Mouse (Mus musculus): ENCODE measurements around the gene Apc2. TPM values are rescaled to one million over a fixed set of nuclear protein-coding genes. Genes with fewer than 3 reads are reported as not detected.

The Apc2 gene
- total and polyA plus RNA-seq, 3 experiments, result 0.07 to 0.13 TPM; not detected in 1

GRCm38 (mm10) chr10:80365736-80366135, 70.0 kb downstream of the Apc2 start:
- DNase-seq (ENCODE audit: extremely low read depth), result no peak
- Histone ChIP-seq H3K27ac (ENCODE audit: insufficient read depth, low read depth) (no peak overlapping the region), H3K4me2 (ENCODE audit: insufficient read depth, low read depth, poor library complexity, severe bottlenecking) (no peak overlapping the region), H3K79me2 (replicated peaks; ENCODE audit: control insufficient read depth, extremely low read depth, insufficient read depth, poor library complexity, severe bottlenecking) (no peaks in the 10 kb centered on the region), H3K9me3 (replicated peaks; ENCODE audit: low read length) (peaks cover 22% of the 10 kb centered on the region), H3K27me3 (replicated peaks) (peaks cover 67% of the 10 kb centered on the region), H3K9ac (ENCODE audit: insufficient read depth, low read depth) (no peak overlapping the region), H3K4me3 (replicated peaks in 1 of 3; ENCODE audit: low read depth in 2 of 3, low read length in 2 of 3, poor library complexity in 1 of 3) (no peak overlapping the region), H3K4me1 (ENCODE audit: control insufficient read depth in 1 of 2, insufficient read depth in 2 of 2) (no peaks in the 10 kb centered on the region), H3K36me3 (replicated peaks in 1 of 2; ENCODE audit: control insufficient read depth in 1 of 2, insufficient read depth in 1 of 2, low read length in 1 of 2) (no peaks in the 10 kb centered on the region)
- dilution Hi-C loops (cut with MboI; ENCODE audit: extremely low pct_ligation_motif_present, extremely low pct_unique_long_range_greater_than_20kb, low sequenced_read_pairs) (no loop called here), in situ Hi-C loops (cut with MboI; ENCODE audit: low pct_ligation_motif_present, low pct_unique_long_range_greater_than_20kb, low sequenced_read_pairs) (no loop called here)
- no peak for TF ChIP-seq TBP (conservative IDR thresholded peaks at IDR 0.05; ENCODE audit: low read depth, low read length)
- TF ChIP-seq CHD1 (IDR thresholded peaks at IDR 0.05; ENCODE audit: low read depth, low read length), result no peak
- no peak for TF ChIP-seq MEF2A (IDR thresholded peaks at IDR 0.05; ENCODE audit: borderline replicate concordance, low read depth, low read length)
- no peak for TF ChIP-seq ETS1 (conservative IDR thresholded peaks at IDR 0.05; ENCODE audit: low read depth, low read length)

Other genes with a start within 250 kb of the Apc2 start
Only the 20 nearest of the 25 such genes appear.
- gene Atp5d, start 157.3 kb upstream of the Apc2 start, total RNA-seq (2012; rRNA removed), result 270 and 326 TPM in 2 replicates
- 85.8 and 106 TPM in 2 replicates for gene Atp5d, start 157.3 kb upstream of the Apc2 start, total RNA-seq (2014; rRNA removed)
- gene Atp5d, start 157.3 kb upstream of the Apc2 start, polyA plus RNA-seq (2012; ENCODE audit: insufficient read length, low read depth), result 306 and 352 TPM in 2 replicates
- gene Cbarp, start 155.1 kb upstream of the Apc2 start, total RNA-seq (2012; rRNA removed), result 2.3 and 2.6 TPM in 2 replicates
- gene Cbarp, start 155.1 kb upstream of the Apc2 start, total RNA-seq (2014; rRNA removed), result 0.09 and 0.19 TPM in 2 replicates
- gene Cbarp, start 155.1 kb upstream of the Apc2 start, polyA plus RNA-seq (2012; ENCODE audit: insufficient read length, low read depth), result 1.7 and 2.4 TPM in 2 replicates
- 11.6 and 16.2 TPM in 2 replicates for gene Midn, start 147.7 kb upstream of the Apc2 start, total RNA-seq (2012; rRNA removed)
- 3.9 and 4.7 TPM in 2 replicates for gene Midn, start 147.7 kb upstream of the Apc2 start, total RNA-seq (2014; rRNA removed)
- 25.2 and 33.2 TPM in 2 replicates for gene Midn, start 147.7 kb upstream of the Apc2 start, polyA plus RNA-seq (2012; ENCODE audit: insufficient read length, low read depth)
- gene Cirbp, start 130.0 kb upstream of the Apc2 start, total RNA-seq (2012; rRNA removed), result 28.3 and 34.4 TPM in 2 replicates
- gene Cirbp, start 130.0 kb upstream of the Apc2 start, total RNA-seq (2014; rRNA removed), result 27.0 and 31.9 TPM in 2 replicates
- gene Cirbp, start 130.0 kb upstream of the Apc2 start, polyA plus RNA-seq (2012; ENCODE audit: insufficient read length, low read depth), result 40.2 and 45.9 TPM in 2 replicates
- gene 1600002K03Rik, start 123.0 kb upstream of the Apc2 start, total RNA-seq (2012; rRNA removed), result 30.5 and 37.7 TPM in 2 replicates
- 34.3 and 40.2 TPM in 2 replicates for gene 1600002K03Rik, start 123.0 kb upstream of the Apc2 start, total RNA-seq (2014; rRNA removed)
- 19.3 and 21.9 TPM in 2 replicates for gene 1600002K03Rik, start 123.0 kb upstream of the Apc2 start, polyA plus RNA-seq (2012; ENCODE audit: insufficient read length, low read depth)
- gene Efna2, start 116.5 kb upstream of the Apc2 start, total RNA-seq (2012; rRNA removed), result 0.63 and 1.5 TPM in 2 replicates
- gene Efna2, start 116.5 kb upstream of the Apc2 start, total RNA-seq (2014; rRNA removed), result 0.23 and 0.34 TPM in 2 replicates
- 0.45 and 0.86 TPM in 2 replicates for gene Efna2, start 116.5 kb upstream of the Apc2 start, polyA plus RNA-seq (2012; ENCODE audit: insufficient read length, low read depth)
- gene Mum1, start 69.5 kb upstream of the Apc2 start, total RNA-seq (2012; rRNA removed), result 35.6 and 44.3 TPM in 2 replicates
- 24.1 and 25.1 TPM in 2 replicates for gene Mum1, start 69.5 kb upstream of the Apc2 start, total RNA-seq (2014; rRNA removed)
- 22.9 and 24.1 TPM in 2 replicates for gene Mum1, start 69.5 kb upstream of the Apc2 start, polyA plus RNA-seq (2012; ENCODE audit: insufficient read length, low read depth)
- gene Ndufs7, start 46.9 kb upstream of the Apc2 start, total RNA-seq (2012; rRNA removed), result 248 and 282 TPM in 2 replicates
- 124 and 154 TPM in 2 replicates for gene Ndufs7, start 46.9 kb upstream of the Apc2 start, total RNA-seq (2014; rRNA removed)
- 222 and 228 TPM in 2 replicates for gene Ndufs7, start 46.9 kb upstream of the Apc2 start, polyA plus RNA-seq (2012; ENCODE audit: insufficient read length, low read depth)
- gene Gamt, start 35.0 kb upstream of the Apc2 start, total RNA-seq (2012; rRNA removed), result 0.30 and 0.38 TPM in 2 replicates
- 0.24 TPM in 1 of 2 replicates, not detected in the other for gene Gamt, start 35.0 kb upstream of the Apc2 start, total RNA-seq (2014; rRNA removed)
- gene Gamt, start 35.0 kb upstream of the Apc2 start, polyA plus RNA-seq (2012; ENCODE audit: insufficient read length, low read depth), result 0.42 TPM in 1 of 2 replicates, not detected in the other
- gene Dazap1, start 34.5 kb upstream of the Apc2 start, total RNA-seq (2012; rRNA removed), result 162 and 172 TPM in 2 replicates
- gene Dazap1, start 34.5 kb upstream of the Apc2 start, total RNA-seq (2014; rRNA removed), result 180 and 187 TPM in 2 replicates
- gene Dazap1, start 34.5 kb upstream of the Apc2 start, polyA plus RNA-seq (2012; ENCODE audit: insufficient read length, low read depth), result 236 and 252 TPM in 2 replicates
- gene Rps15, start 3.5 kb upstream of the Apc2 start, total RNA-seq (2012; rRNA removed), result 4,610 and 5,342 TPM in 2 replicates
- 2,343 and 2,739 TPM in 2 replicates for gene Rps15, start 3.5 kb upstream of the Apc2 start, total RNA-seq (2014; rRNA removed)
- gene Rps15, start 3.5 kb upstream of the Apc2 start, polyA plus RNA-seq (2012; ENCODE audit: insufficient read length, low read depth), result 2,279 and 2,754 TPM in 2 replicates
- 46.8 and 59.7 TPM in 2 replicates for gene 2310011J03Rik, start 24.6 kb downstream of the Apc2 start, total RNA-seq (2012; rRNA removed)
- 35.6 and 37.5 TPM in 2 replicates for gene 2310011J03Rik, start 24.6 kb downstream of the Apc2 start, total RNA-seq (2014; rRNA removed)
- 34.6 and 38.9 TPM in 2 replicates for gene 2310011J03Rik, start 24.6 kb downstream of the Apc2 start, polyA plus RNA-seq (2012; ENCODE audit: insufficient read length, low read depth)
- 1.1 and 1.3 TPM in 2 replicates for gene Pcsk4, start 33.5 kb downstream of the Apc2 start, total RNA-seq (2012; rRNA removed)
- gene Pcsk4, start 33.5 kb downstream of the Apc2 start, total RNA-seq (2014; rRNA removed), result not detected in 2 replicates
- 0.46 TPM in 1 of 2 replicates, not detected in the other for gene Pcsk4, start 33.5 kb downstream of the Apc2 start, polyA plus RNA-seq (2012; ENCODE audit: insufficient read length, low read depth)
- 1.7 and 5.0 TPM in 2 replicates for gene Reep6, start 34.0 kb downstream of the Apc2 start, total RNA-seq (2012; rRNA removed)
- gene Reep6, start 34.0 kb downstream of the Apc2 start, total RNA-seq (2014; rRNA removed), result 0.20 and 0.48 TPM in 2 replicates
- 5.2 and 7.5 TPM in 2 replicates for gene Reep6, start 34.0 kb downstream of the Apc2 start, polyA plus RNA-seq (2012; ENCODE audit: insufficient read length, low read depth)
- 0.38 and 0.55 TPM in 2 replicates for gene Adamtsl5, start 52.4 kb downstream of the Apc2 start, total RNA-seq (2012; rRNA removed)
- gene Adamtsl5, start 52.4 kb downstream of the Apc2 start, total RNA-seq (2014; rRNA removed), result 0.16 and 0.27 TPM in 2 replicates
- 0.07 and 0.16 TPM in 2 replicates for gene Adamtsl5, start 52.4 kb downstream of the Apc2 start, polyA plus RNA-seq (2012; ENCODE audit: insufficient read length, low read depth)
- not detected in 2 replicates for gene Plk5, start 60.5 kb downstream of the Apc2 start, total RNA-seq (2012; rRNA removed)
- gene Plk5, start 60.5 kb downstream of the Apc2 start, total RNA-seq (2014; rRNA removed), result not detected in 2 replicates
- gene Plk5, start 60.5 kb downstream of the Apc2 start, polyA plus RNA-seq (2012; ENCODE audit: insufficient read length, low read depth), result not detected in 2 replicates
- 8.4 and 8.5 TPM in 2 replicates for gene Mex3d, start 91.7 kb downstream of the Apc2 start, total RNA-seq (2012; rRNA removed)
- gene Mex3d, start 91.7 kb downstream of the Apc2 start, total RNA-seq (2014; rRNA removed), result 4.9 and 6.6 TPM in 2 replicates
- gene Mex3d, start 91.7 kb downstream of the Apc2 start, polyA plus RNA-seq (2012; ENCODE audit: insufficient read length, low read depth), result 4.7 and 5.9 TPM in 2 replicates
- gene Mbd3, start 103.6 kb downstream of the Apc2 start, total RNA-seq (2012; rRNA removed), result 61.9 and 67.0 TPM in 2 replicates
- gene Mbd3, start 103.6 kb downstream of the Apc2 start, total RNA-seq (2014; rRNA removed), result 48.7 and 51.5 TPM in 2 replicates
- 131 and 133 TPM in 2 replicates for gene Mbd3, start 103.6 kb downstream of the Apc2 start, polyA plus RNA-seq (2012; ENCODE audit: insufficient read length, low read depth)
- gene Uqcr11, start 110.9 kb downstream of the Apc2 start, total RNA-seq (2012; rRNA removed), result 466 and 529 TPM in 2 replicates
- 442 and 444 TPM in 2 replicates for gene Uqcr11, start 110.9 kb downstream of the Apc2 start, total RNA-seq (2014; rRNA removed)
- 206 and 248 TPM in 2 replicates for gene Uqcr11, start 110.9 kb downstream of the Apc2 start, polyA plus RNA-seq (2012; ENCODE audit: insufficient read length, low read depth)
- 179 and 207 TPM in 2 replicates for gene Tcf3, start 137.7 kb downstream of the Apc2 start, total RNA-seq (2012; rRNA removed)
- gene Tcf3, start 137.7 kb downstream of the Apc2 start, total RNA-seq (2014; rRNA removed), result 139 and 146 TPM in 2 replicates
- gene Tcf3, start 137.7 kb downstream of the Apc2 start, polyA plus RNA-seq (2012; ENCODE audit: insufficient read length, low read depth), result 208 and 223 TPM in 2 replicates